Mouse (Mus musculus): ENCODE measurements around the gene Parn. TPM values are rescaled to one million over a fixed set of nuclear protein-coding genes. Genes with fewer than 3 reads are reported as not detected.

Parn gene
- polyA plus RNA-seq, 1 experiment from 2014 or later = 42.5 TPM

- Histone ChIP-seq H3K9ac (no peak overlapping the region), H3K36me3 (no peaks in the 10 kb centered on the region; the same call in 1 of the 2 replicates), H3K4me2 (replicated peaks) (no peak overlapping the region), H3K27me3 (no peaks in the 10 kb centered on the region), H3K9me3 (replicated peaks) (no peaks in the 10 kb centered on the region), H3K27ac (replicated peaks) (no peak overlapping the region), H3K4me3 (replicated peaks) (no peak overlapping the region), H3K4me1 (0 out of 2 replicates have a peak, but pooled peaks cover 6% of the 10 kb centered on the region)
- 91% methylated on average over 7 of the region's 7 CpGs for WGBS
- ATAC-seq (ENCODE audit: insufficient number of reproducible peaks, low FRiP score, low TSS enrichment, low read depth) = no peak
These were observed 111.5 kb downstream of the Parn start for GRCm38 (mm10) chr16:13556446-13556845.

DNA sequence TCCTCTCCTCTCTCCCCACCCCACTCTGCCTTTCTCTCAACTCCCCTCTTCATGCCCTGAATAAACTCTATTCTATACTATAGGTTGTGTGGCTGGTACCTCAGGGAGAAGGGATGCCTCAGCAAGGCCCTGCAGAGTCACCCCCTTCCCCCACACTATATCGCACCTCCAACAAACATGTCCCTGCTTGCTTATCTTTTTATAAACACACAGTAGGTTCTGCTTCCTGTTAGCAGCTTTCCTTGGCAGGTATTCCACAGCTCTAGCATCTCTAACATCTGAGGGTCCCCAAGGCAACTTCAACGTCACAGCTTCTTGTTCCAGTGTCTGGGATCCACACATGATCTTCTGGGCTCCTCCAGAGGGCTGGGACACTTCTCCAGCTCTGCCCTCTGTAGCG, 117.3 kb downstream of the Parn start:
- H3K27ac ChIP-seq (replicated peaks) = no peak overlapping the region
- H3K4me1 ChIP-seq = no peaks in the 10 kb centered on the region
- WGBS = 88% methylated on average over 3 of the region's 3 CpGs
- H3K9ac ChIP-seq = no peak overlapping the region
- H3K4me3 ChIP-seq (replicated peaks) = no peak overlapping the region
- H3K4me2 ChIP-seq (replicated peaks) = no peak overlapping the region
- H3K9me3 ChIP-seq (replicated peaks) = peaks cover 11% of the 10 kb centered on the region; the same call in 1 of the 2 replicates
- H3K36me3 ChIP-seq = peaks cover 23% of the 10 kb centered on the region
- no peak for ATAC-seq (ENCODE audit: insufficient number of reproducible peaks, low FRiP score, low TSS enrichment, low read depth)
- no peaks in the 10 kb centered on the region for H3K27me3 ChIP-seq

- no peaks in the 10 kb centered on the region for H3K27me3 ChIP-seq
- H3K36me3 ChIP-seq = peaks cover 29% of the 10 kb centered on the region
- H3K9me3 ChIP-seq (replicated peaks) = peaks cover 16% of the 10 kb centered on the region
- no peak overlapping the region for H3K4me3 ChIP-seq (replicated peaks)
- H3K27ac ChIP-seq (replicated peaks) = no peak overlapping the region
- no peaks in the 10 kb centered on the region for H3K4me1 ChIP-seq
- no peak for ATAC-seq (ENCODE audit: insufficient number of reproducible peaks, low FRiP score, low TSS enrichment, low read depth)
- no peak overlapping the region for H3K9ac ChIP-seq
- 87% methylated on average over 2 of the region's 2 CpGs for WGBS
- H3K4me2 ChIP-seq (replicated peaks) = no peak overlapping the region
These were observed 118.0 kb downstream of the Parn start for GRCm38 (mm10) chr16:13549976-13550375.

GRCm38 (mm10) chr16:13541816-13542215, 126.2 kb downstream of the Parn start:
- H3K9me3 ChIP-seq (replicated peaks) = peaks cover 20% of the 10 kb centered on the region
- H3K9ac ChIP-seq = no peak overlapping the region
- H3K4me3 ChIP-seq (replicated peaks) = no peak overlapping the region
- H3K27me3 ChIP-seq = no peaks in the 10 kb centered on the region
- no peak overlapping the region for H3K4me2 ChIP-seq (replicated peaks)
- no peak for ATAC-seq (ENCODE audit: insufficient number of reproducible peaks, low FRiP score, low TSS enrichment, low read depth)
- H3K27ac ChIP-seq (replicated peaks) = no peak overlapping the region
- 79% methylated on average over 4 of the region's 4 CpGs for WGBS
- H3K4me1 ChIP-seq = no peaks in the 10 kb centered on the region
- H3K36me3 ChIP-seq = peaks cover 18% of the 10 kb centered on the region

DNA sequence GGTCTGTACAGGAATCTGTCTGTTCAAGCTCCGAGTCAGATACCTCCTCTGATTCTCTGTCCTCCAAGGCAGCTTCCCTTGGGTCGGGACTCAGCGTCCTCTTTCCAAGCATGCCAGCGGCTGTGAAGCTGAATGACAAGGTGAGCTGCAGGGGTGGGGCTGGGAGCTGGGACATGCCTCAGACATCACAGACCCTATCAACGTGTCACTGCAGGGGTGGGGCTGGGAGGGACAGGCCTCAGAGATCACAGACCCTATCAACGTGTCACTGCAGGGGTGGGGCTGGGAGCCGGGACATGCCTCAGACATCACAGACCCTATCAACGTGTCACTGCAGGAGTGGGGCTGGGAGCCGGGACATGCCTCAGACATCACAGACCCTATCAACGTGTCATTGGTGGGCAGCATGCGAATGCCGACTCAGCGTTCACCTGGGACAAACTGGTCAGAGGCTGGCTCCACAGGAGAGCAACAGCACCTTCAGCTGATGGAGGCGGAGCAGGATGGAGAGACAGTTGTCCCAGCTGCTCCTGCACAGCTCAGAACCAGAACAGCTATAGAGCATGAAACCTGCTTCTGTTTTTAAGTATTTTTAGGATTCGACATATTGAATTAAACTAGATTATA, 126.7 kb downstream of the Parn start:
- 66% methylated on average over 15 of the region's 15 CpGs for WGBS

DNA sequence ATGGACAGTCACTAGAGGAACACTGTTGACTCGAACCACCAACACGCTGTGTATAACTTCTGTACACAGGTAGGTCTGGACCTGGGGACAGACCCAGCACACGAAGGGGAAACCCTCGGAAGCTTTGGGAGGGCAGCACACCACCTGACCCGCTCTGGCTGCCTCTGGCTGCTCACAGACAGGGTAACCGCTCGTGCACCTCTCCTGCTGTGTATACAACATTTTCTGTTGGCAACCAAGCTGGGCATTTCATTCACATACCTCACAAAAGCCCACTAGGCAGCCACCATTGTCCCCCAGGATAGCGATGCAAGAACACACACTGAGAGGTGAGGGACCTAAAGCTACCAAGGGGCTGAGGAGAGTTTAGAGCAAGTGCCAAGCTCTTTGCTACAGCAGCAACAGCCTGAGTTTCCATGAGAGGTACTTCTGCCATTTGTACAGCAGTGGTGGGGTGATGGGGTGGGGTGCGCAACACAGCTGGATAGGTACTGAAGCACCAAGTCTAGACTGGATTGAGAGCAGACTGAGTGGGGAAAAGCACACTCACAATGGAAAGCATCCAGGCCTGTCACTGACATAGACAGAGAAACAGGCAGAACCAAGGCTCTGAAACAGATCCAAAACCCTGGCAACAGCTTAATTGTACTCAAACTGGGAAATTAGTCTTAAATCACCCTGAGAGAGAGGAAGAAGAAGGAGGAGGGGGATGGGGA, 128.9 kb downstream of the Parn start:
- Histone ChIP-seq H3K4me1 (no peaks in the 10 kb centered on the region), H3K9me3 (replicated peaks) (no peaks in the 10 kb centered on the region), H3K4me2 (replicated peaks) (no peak overlapping the region), H3K9ac (no peak overlapping the region), H3K36me3 (no peaks in the 10 kb centered on the region), H3K27ac (replicated peaks) (no peak overlapping the region), H3K27me3 (no peaks in the 10 kb centered on the region), H3K4me3 (replicated peaks) (no peak overlapping the region)
- ATAC-seq (ENCODE audit: insufficient number of reproducible peaks, low FRiP score, low TSS enrichment, low read depth) = no peak
- 77% methylated on average over 9 of the region's 9 CpGs for WGBS

More for the DNA sequence above, 126.7 kb downstream of the Parn start:
- Histone ChIP-seq H3K4me2 (replicated peaks) (no peak overlapping the region), H3K4me1 (no peaks in the 10 kb centered on the region), H3K36me3 (peaks cover 13% of the 10 kb centered on the region), H3K27me3 (no peaks in the 10 kb centered on the region), H3K27ac (replicated peaks) (no peak overlapping the region), H3K4me3 (replicated peaks) (no peak overlapping the region), H3K9me3 (replicated peaks) (peaks cover 15% of the 10 kb centered on the region), H3K9ac (no peak overlapping the region)
- ATAC-seq (ENCODE audit: insufficient number of reproducible peaks, low FRiP score, low TSS enrichment, low read depth) = no peak

DNA sequence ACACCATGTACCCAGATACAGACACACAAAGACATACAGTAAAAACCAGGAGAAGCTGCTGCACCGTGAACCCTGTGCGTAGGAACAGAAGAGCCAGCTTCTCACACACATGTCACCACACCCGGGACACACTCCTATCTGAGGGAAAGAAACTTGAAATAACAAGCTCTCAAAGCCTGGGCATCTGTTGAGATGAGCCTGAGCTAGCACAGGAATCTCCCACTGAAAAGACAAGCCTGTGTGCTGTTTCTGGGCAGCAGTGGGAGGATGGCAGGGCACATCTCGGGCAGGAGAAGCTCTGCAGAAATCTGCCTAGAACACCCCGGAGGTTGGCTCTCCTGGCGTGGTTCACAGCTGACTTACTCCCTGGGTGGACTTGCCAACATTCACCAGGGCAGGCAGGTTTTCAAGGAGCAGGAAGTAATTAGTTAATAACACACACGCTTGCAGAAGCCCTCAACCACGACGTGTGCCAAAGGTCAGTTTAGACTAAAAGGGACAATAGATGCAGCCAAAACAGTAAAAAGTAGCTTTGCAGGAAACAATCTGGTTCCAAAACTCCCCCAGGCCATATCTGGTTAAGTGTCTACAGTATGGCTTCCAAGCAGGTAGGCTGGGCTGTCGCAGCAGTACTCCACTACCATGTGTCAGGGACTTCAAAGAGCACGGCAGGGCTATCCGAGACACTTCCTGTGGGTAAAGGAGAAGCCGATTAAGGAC, 129.6 kb downstream of the Parn start:
- Histone ChIP-seq H3K9ac (no peak overlapping the region), H3K4me1 (no peaks in the 10 kb centered on the region), H3K27me3 (no peaks in the 10 kb centered on the region), H3K27ac (replicated peaks) (no peak overlapping the region), H3K4me2 (replicated peaks) (no peak overlapping the region), H3K9me3 (replicated peaks) (no peaks in the 10 kb centered on the region), H3K4me3 (replicated peaks) (no peak overlapping the region), H3K36me3 (no peaks in the 10 kb centered on the region)
- no peak for ATAC-seq (ENCODE audit: insufficient number of reproducible peaks, low FRiP score, low TSS enrichment, low read depth)
- WGBS = 58% methylated on average over 13 of the region's 13 CpGs

- Histone ChIP-seq H3K36me3 (no peaks in the 10 kb centered on the region), H3K27me3 (no peaks in the 10 kb centered on the region), H3K9ac (no peak overlapping the region), H3K4me1 (no peaks in the 10 kb centered on the region), H3K27ac (replicated peaks) (no peak overlapping the region), H3K4me3 (replicated peaks) (no peak overlapping the region), H3K9me3 (replicated peaks) (no peaks in the 10 kb centered on the region), H3K4me2 (replicated peaks) (no peak overlapping the region)
- ATAC-seq (ENCODE audit: insufficient number of reproducible peaks, low FRiP score, low TSS enrichment, low read depth) = no peak
- WGBS = 72% methylated on average over 7 of the region's 7 CpGs
These were observed 131.6 kb downstream of the Parn start for GRCm38 (mm10) chr16:13536404-13536803.

GRCm38 (mm10) chr16:13535856-13536255, 132.1 kb downstream of the Parn start:
- Histone ChIP-seq H3K27ac (replicated peaks) (no peak overlapping the region), H3K9ac (no peak overlapping the region), H3K9me3 (replicated peaks) (no peaks in the 10 kb centered on the region), H3K27me3 (no peaks in the 10 kb centered on the region), H3K4me1 (no peaks in the 10 kb centered on the region), H3K4me3 (replicated peaks) (no peak overlapping the region), H3K4me2 (replicated peaks) (no peak overlapping the region), H3K36me3 (no peaks in the 10 kb centered on the region)
- WGBS = 68% methylated on average over 12 of the region's 12 CpGs
- ATAC-seq (ENCODE audit: insufficient number of reproducible peaks, low FRiP score, low TSS enrichment, low read depth) = no peak

DNA sequence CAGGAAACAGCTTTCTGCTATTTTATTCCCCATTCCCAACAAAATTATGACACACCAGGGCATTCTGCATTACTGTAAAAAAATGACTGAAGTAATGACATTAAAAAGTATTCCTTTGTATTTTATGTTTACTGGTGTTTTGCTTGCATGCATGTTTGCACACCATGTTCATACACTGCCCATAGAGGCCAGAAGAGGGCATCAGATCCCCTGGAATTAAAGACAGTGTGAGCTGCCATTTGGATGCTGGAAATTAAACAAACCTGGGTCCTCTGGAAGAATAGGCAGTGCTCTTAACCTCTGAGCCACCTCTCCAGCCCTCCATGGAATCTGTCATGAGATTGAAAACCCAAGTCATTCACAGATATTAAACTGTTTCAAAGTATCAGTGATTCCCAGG, 135.1 kb downstream of the Parn start:
- Histone ChIP-seq H3K27me3 (no peaks in the 10 kb centered on the region), H3K4me3 (replicated peaks) (no peak overlapping the region), H3K36me3 (no peaks in the 10 kb centered on the region), H3K4me2 (replicated peaks) (no peak overlapping the region), H3K27ac (replicated peaks) (no peak overlapping the region), H3K4me1 (no peaks in the 10 kb centered on the region), H3K9me3 (replicated peaks) (no peaks in the 10 kb centered on the region), H3K9ac (no peak overlapping the region)
- ATAC-seq (ENCODE audit: insufficient number of reproducible peaks, low FRiP score, low TSS enrichment, low read depth) = no peak

- Histone ChIP-seq H3K36me3 (no peaks in the 10 kb centered on the region), H3K27ac (replicated peaks) (no peak overlapping the region), H3K27me3 (no peaks in the 10 kb centered on the region), H3K4me1 (no peaks in the 10 kb centered on the region), H3K9ac (no peak overlapping the region), H3K9me3 (replicated peaks) (no peaks in the 10 kb centered on the region), H3K4me2 (replicated peaks) (no peak overlapping the region), H3K4me3 (replicated peaks) (no peak overlapping the region)
- 81% methylated on average over 5 of the region's 5 CpGs for WGBS
- ATAC-seq (ENCODE audit: insufficient number of reproducible peaks, low FRiP score, low TSS enrichment, low read depth) = peak; percentile 35; the same call in 1 of the 2 replicates
These were observed 136.7 kb downstream of the Parn start for GRCm38 (mm10) chr16:13531279-13531678.
